Mouse (Mus musculus): Measurements from ENCODE around the gene Nobox.

Nobox gene

DNA sequence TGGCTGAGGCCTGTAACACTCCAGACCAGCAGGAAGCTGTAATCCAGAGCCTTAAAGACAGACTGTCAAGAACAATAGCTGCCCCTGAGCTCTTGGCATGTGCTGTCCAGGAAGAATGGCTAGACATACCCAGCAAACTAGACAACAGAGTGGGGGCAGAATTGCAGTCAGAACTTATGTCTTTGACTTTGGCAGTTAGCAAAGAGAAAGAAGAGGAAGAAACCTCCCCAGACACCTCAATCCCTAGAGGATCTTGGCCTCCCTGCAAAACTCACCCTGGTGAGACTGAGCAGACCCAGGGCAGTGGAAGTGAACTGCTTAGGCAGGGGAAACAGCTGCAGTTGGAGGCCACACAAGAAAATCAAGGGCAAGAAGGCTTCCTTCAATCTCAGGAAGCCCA lies 36.8 kb downstream of the Nobox start:
- DNase-seq, result no peak

- no peak for DNase-seq
Observed at GRCm38 (mm10) chr6:43266356-43266755, 43.0 kb downstream of the Nobox start.

DNA sequence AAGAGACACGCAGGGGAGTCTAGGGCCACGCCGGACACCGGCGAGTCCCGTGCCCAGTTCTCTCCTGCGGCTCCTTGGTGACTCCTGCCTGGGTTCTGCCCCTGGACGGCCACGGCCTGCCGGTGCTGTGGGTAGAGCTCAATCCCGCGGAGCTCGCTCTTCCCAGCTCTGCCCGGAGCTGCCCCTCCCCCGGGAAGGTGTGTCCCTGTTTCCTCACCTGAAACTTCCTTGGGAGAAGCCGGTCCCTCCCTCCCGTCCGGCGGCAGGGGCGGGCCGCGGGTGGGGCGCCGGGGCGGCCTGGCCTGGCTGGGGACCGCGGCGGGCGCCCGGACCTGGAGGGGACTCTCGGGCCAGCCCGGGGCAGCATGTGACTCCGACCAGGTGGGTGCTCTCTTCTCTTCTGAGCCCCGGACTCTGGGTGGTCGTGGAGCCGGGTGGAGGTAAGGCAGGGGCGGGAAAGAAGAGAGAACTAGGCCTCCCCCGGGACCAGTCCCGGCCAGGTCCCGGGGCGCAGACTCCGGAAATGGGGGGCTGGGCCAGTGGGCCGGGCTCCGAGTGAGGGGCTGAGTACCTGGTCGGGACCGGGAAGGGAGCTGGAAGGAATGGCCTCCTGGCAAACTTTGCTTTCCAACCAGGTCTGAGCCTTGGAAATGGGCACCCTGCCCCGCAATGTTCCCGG lies 43.9 kb downstream of the Nobox start, which contains the start of gene Arhgef5:
Gene Arhgef5, plus strand, starts transcription at position 220 of the 679 bp plus-strand sequence.
- peak; percentile 10 for DNase-seq

DNA sequence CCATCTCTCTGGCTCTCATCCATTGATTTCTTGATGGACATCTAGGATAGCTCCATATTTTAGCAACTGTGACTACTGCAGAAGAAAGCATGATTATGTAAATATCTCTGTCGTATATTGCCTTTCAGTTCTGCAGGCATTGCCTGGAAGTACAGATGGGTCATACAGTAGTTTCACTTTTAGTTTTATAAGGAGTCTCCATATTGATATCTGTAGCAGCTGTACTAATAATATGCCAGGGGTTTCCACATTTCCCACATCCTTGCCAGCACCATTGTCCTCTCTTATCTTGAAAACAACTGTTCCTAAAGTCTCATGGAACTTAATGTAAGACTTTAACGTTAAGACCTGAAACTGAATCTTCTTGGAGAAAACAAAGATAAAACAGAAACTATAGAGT lies 48.6 kb downstream of the Nobox start:
- no peak for DNase-seq

DNA sequence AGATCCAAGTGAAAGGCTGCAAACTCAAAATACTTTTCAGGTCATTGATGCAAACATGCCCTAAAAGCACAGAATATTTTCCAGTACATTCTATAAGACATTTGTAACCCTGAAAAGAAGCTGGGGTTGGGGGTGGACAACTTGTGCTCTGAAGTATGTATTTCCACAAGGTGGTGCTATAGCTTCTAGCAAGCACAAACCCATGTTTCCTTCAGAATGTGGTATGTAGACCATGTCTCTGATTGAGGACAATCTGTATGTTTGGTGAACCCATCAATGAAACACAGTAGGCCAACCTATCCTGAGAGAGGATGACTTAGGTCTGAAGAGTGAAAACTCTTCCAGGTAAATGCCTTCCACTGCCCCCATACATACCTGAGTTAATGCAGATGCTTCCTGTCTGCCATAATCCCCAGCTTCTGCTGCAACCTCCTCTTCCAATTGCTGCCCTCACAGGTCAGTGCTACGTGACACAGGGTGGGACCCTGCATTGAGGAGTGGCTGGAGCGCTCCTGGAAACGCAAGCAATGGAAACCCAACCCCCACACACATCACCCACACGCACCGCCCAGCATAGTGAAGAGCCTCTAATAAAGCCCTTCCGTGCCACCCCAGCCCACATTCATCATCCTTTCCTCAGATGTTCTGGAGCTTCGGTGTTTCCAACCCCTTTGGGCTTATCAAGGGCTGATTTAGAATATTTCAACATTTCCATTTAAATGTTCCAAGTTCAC lies 55.0 kb downstream of the Nobox start:
- DNase-seq, result no peak
